Mouse (Mus musculus): Measurements from ENCODE around the gene Gm28048.
A peak's percentile ranks its signal among the peaks of the same experiment; 100 is the strongest.

Gene Gm28048

DNA sequence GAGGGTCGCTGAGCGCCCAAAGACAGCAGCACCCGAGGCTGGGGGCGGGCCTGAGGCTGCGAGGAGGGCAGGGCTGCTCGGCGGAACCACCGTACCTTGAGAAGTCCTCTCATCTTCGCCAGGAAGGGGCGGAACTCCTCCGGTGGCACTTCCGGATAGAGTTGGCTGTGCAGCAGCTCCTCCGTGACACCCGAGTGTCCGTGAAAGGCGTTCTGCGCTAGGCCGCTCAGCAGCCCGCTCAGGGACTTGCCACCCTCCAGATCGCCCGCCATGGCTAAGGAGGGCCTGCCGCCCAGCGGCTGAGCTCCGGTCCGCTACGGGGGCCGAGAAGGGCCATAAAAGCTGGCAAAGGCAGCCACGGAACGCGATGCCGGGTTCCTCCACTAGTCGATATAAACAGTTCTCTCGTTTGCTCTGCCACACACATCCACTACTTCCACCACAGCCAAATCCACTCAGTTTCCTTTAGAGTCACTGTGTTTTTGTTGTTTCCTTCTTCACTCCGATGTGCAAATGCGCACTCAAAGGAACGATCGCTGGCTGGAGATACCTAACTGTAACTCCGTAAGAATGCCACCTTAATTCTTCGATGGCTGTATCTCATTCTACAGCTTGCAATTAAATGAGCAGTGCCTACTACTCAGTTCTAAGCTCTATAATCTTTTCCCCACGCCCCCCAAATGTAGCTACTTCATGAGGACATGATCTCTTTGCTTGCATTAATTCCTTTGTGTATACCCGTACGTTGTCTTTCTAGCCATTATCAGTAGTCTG is at the start of gene Gm28048, which contains the start of gene Commd1:
Gene Gm28048, minus strand, starts transcription at position 107 of the 774 bp plus-strand sequence.
Gene Commd1, minus strand, starts transcription at position 399 of the 774 bp plus-strand sequence.
- DNase-seq (ENCODE audit: low spot score in 2 of 2): peak; percentile 95 to 97

DNA sequence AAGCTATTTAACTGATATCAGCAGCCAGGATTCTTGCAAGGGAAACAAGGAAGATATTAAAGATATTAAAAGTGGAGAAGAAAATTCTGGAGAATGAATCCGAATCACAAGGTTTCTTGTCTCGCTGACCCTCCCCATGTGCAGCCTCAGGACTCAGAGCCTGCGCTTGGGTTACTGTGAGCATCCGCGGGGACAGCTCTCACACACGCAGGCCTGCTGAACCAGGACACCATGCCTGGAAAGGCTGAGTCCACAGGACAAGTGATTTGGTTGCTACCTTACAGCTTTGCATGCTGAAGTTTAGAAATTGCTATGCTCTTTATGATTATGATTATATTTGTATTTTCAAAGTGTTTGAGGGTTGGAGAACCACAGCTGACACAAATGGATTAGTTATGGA is 47.5 kb upstream of the Gm28048 start:
- DNase-seq (ENCODE audit: low spot score in 2 of 2): no peak

DNA sequence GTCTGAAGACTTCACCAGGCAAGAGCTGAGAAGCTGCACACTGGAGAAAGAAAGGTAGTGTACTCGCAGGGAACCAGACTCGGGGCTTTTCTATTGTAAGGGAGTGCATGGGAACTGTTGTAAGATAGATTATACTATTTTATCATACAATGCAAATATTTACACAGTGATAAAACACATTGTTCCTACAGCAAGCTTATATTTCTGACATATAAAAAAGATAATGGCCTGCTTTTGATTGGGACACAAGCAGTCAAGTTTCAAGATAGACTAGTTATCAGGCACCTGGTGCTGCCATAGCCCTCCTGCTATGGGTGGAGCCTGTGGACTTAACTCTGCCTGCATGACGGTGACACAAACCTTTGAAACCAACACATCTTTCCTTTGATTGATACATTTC is 47.1 kb upstream of the Gm28048 start:
- DNase-seq (ENCODE audit: low spot score in 2 of 2): no peak

DNA sequence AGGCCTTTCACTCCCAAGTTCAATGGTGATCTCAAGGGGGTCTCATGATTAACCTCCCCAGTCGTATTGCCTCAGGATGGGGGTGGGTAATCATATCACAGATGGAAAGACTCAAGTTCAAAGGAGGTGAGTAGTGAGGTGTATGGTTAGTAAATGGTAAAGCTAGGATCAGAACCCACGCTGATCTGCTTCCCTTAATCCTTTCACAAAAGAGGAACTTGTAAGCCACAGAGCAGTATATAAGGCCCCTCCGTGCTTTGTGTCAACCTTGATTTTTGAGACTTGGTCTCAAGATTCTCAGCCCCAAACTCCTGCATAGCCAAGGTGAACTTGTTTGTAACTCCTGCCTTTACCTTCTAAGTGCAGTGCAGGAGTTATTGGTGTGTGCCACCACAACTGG is 42.3 kb upstream of the Gm28048 start:
- DNase-seq (ENCODE audit: low spot score in 2 of 2): no peak

DNA sequence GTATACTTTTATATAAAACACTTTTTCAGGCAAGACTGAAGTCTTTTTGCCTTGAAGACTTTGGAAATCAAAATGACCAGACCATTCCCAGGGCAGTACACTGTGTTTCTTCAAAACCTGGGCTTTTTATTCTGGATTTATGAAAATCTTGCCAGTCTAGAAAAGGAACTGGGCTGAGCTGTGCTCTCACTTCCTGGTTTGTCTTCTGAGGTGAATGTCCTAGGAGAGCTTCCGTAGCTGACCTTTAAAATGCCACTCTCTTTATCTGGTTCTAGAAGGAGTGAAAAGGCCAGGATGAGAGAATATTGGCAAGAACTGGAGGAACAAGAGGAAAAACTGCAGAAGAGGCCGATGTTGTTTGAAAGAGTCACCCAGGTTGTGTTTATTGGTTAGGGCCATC is 41.3 kb upstream of the Gm28048 start:
- DNase-seq (ENCODE audit: low spot score in 2 of 2): no peak

DNA sequence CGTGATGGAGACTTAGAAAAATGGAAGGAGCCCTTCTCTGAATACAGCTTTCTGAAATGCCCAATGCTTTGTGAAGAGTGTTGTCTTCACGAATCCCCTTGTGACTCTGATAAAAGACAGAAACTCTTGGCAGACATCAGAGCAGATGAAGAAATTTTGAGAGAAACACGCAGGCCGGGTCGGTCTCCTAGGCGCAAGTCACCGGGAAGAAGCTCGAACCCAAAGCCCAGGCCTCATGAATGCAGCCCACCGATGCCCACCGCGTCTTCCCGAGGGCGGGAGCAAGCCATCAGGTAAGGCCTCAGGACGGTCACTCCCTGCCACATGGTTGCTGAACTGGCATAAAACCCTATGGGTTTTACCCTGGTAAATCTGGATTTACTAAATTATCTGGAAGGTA is 39.0 kb upstream of the Gm28048 start:
- DNase-seq (ENCODE audit: low spot score in 2 of 2): no peak

DNA sequence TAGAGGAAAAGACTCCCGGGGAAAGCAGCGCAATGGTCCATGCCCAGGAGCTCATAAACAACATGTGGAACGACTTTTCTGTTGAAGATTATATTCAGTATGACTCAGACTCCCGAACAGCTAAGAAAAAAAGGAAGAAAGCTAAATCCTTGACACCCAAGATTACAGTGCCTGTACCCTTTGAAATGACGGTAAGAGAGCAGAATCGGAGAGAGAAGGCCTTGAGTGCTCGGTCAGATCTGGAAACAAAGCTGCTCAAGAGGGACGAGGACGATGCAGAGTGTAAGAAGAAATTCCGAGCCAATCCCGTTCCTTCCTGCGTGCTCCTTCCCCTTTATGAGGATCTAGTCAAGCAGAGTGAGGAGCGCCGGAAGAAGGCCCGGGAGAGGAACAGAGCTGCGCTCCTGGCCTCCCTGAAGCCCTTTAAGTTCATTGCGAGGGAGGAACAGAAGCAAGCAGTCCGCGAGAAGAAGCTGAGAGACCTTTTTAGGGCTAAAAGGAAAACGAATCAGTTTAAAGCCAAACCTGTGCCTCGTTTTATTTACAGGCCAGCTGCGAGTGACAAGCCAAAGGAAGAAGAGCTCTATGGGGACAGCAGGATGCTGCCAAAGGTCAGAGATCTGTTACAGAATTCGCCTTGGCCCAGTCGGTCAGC is 38.4 kb upstream of the Gm28048 start:
- no peak for DNase-seq (ENCODE audit: low spot score in 2 of 2)

DNA sequence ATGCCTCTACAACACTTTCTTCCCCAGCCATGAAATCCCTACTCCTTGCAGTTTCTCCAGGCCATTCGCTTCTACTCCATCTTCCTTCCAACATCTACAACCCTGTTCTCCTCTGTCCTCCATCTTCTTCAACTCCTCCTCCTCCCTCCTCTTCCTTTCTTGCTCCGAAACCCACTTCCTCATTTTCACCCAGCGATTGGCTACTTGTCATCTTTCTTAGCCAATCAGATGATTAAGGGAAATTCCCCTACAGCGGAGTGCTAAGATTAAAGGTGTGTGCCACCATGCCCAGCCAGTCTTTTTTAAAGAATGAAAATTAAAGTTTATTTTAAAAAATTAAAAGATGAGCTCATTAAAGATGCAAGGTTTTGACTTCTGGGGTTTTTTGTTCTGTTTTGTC is 36.1 kb upstream of the Gm28048 start:
- DNase-seq (ENCODE audit: low spot score in 2 of 2): no peak

DNA sequence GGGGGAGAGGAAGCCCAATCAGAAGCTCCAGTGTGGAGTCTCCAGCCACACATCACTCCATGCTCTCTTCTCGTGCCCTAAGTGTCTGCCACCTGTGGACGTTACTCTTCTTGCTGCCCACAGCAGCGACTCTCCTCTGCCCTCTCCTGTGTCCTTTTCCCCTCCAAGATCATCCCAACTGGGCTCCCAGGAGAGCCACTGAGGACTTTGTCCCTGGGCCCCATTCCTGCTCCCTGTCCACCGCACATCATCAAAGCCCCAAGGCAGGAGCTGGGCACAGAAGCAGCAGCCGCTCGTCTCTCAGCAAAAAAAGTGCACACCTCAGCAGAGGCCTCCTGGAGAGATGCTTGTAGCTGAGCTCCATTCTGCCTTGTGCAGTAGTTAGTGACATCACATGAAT is 33.1 kb upstream of the Gm28048 start:
- DNase-seq (ENCODE audit: low spot score in 2 of 2): no peak

DNA sequence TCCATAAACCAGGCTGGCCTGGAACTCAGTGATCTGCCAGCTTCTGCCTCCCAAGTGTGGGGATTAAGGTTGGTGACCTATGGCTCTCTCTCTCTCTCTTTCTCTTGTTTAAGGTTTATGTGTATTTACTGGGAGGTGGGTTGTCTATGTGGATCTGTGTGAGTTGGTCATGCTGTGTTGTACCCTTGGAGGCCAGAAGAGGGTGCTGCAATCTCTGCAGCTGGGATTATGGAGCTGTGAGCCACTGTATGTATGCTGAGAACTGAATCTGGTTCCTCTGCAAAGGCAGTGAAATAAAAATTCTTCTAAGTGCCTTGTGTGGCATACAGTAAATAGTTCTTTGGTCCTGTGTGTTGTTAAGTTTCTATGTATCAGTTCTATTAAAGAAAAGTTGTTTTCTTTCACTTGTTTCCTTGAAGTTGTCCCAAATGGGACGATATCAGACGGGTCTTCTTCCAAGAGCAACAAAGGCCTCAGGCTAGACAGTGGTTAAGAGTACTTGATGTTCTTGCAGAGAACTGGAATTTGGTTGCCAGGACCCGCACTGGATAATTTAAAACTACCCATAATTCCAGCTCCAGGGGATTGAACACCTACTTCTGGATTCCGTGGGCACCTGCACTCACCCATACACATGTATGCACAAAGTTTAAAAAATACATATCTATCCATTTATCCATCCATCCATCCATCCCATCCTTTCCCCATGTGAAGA is 31.8 kb upstream of the Gm28048 start:
- DNase-seq (ENCODE audit: low spot score in 2 of 2): no peak

DNA sequence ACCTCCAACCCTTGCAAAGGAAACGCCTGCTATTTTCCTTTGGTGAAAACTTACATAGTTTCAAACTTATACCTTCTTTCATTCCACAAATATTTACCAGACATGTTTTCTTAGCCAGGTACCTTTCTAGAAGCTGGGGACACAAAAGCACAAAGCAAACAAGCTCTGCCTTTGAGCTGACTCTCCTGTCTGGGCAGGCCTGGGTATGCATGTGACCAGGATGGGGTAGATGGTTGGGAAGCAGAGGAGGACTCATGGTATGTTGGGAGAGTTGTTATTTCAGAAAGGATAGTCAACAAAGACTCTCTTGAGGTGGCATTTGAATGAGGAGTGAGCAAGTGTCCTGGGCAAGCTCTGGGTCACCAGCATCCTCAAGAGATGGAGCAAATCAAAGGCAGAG is 31.2 kb upstream of the Gm28048 start:
- DNase-seq (ENCODE audit: low spot score in 2 of 2): no peak

DNA sequence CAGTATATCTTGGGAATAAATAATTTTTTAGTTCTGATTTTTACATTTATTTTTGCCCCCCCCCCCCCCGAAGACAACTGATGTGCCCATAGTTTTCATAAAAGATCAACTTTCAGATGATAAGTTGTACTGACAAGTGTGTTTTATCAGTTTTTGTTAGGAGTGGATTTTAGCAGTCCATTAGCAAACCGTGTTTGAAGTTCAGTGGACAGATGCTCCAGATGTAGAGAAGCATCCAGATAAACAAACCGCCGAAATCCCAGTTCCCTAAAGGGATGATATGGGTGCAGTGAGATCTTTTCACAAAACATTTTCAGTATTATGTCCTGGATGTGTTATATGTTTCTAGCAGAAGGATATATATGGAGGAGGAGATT is 26.9 kb upstream of the Gm28048 start:
- no peak for DNase-seq (ENCODE audit: low spot score in 2 of 2)

DNA sequence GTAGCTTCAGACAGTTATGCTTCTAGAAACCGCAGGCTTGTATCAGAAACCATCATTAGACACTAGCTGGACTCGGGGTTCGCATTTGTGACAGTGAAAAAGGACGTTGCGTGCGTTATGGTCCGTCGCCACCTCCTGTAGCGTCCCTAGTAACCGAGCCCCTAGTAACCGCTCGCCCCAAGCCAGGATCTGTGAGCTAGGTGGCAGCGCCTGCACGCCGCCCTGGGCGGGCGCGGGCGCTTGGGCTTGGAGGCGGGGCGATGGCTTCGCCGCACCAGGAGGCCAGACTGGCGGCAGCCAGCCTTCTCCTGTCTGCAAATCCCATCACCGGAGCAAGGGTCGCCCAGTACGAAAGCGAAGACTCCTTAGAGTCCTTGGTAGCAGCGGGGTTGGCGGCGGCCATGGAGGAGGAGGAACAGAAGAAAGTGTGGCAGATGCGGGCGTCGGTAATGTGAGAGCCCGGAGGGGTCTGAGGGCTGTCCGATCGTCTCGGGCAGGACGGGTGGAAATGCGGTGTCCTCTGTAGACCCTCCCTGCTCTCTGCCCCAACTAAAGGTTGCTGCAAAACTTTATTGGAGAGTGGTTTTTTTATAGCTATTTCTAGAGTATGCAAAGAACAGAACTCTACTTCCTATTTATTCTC is 26.4 kb upstream of the Gm28048 start:
- peak; percentile 79 to 83 for DNase-seq (ENCODE audit: low spot score in 2 of 2)

DNA sequence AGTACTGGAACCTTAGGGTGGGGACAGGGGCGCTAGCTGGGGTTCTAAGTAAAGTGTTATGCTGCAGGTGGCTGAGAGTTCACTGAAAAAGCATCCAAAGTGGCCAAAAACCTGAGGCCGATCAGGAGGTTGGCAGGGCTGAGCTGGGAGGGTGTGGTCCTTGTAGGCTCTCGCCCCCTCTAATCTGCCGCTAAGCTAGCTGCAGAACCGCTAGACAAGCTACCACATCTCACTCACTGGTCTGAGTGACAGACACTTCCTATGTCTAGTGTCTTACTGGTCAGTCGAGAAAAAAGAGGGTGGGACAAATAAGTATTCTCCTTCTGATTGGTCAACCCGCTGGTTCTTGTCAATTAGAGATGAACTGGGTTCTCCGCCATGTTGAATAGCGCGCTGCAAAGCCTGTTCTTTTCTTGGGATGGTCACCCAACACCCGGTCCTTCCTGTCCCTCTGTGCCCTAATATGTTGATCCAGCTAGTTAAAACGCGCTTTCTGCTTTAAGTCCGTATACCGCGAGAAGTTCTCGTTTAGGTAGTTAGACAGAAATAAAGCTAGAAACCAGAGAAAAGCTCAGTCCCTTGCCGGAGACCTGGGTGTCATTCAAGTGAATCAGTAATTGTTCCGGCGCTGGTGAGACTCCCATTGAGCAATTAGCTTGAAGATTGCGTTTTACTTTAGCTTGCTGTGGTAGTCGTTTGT is 25.7 kb upstream of the Gm28048 start, which contains the start of gene Fam161a:
Gene Fam161a, plus strand, starts transcription at position 51 of the 700 bp plus-strand sequence.
- DNase-seq (ENCODE audit: low spot score in 2 of 2): peak; percentile 73 to 93

DNA sequence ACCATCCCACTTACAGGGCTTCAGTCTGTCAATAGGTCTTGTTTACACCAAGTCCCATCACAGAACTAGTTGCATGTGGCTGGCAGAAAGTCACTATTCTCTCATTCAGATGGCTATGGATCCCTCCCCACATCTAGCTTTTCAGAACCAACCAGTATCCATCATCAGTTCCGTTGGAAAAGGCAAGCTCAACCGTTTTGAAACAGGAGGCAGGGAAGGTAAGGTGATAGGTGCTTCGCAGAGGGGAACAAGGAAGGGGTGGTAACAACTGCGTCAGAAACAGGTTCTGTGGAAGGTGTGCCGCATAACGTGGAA is 25.2 kb upstream of the Gm28048 start:
- DNase-seq (ENCODE audit: low spot score in 2 of 2): no peak

DNA sequence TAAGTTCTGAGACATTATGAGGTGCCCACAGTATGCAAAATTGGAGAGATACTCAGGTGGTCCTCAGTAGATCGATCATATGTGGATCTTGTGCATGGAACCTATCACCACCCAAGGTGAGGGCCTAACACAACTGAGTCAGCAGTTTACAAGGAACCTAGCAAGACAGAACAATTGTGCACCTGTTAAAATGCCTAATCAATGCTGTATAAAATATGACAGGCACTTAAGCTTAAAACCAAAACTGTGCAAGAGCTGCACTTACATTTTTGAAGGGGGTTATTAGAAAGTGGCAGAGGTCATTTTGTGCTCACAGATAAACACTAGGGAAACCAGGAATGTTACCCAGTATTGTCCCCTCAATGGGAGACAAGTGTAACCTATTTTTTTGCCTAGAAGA is 23.4 kb upstream of the Gm28048 start:
- no peak for DNase-seq (ENCODE audit: low spot score in 2 of 2)

DNA sequence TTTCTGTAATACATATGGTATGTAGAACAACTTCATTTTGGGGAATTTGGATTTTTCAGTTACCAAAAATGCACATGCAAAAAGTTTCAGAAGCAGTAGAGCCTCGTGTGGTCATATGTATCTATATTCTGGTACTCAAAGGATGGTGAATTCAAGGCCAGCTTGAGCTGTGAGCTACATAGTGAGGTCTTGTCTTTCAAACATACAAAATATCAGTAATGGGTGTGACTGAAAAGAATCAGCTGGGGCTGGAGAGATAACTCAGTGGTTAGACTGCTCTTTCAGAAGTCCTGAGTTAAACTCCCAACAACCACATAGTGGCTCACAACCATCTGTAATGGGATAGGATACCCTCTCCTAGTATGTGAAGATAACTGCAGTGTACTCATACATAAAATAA is 16.4 kb upstream of the Gm28048 start:
- DNase-seq (ENCODE audit: low spot score in 2 of 2): no peak

DNA sequence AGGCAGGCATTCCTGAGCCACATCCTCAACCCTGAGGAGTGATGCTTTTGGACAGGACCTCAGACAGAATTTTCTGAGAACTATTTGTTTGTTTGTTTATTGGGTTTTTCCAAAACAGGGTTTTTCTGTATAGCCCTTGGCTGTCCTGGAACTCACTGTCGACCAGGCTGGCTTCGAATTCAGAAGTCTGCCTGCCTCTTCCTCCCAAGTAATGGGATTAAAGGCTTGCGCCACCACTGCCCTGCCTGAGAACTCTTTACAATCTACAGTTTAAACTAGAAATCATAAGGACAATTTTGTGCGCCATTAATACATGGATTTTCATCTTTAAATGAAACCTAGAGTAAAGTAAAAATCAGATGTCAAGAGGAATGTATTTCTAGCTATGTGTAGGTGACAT is 13.6 kb upstream of the Gm28048 start:
- no peak for DNase-seq (ENCODE audit: low spot score in 2 of 2)

DNA sequence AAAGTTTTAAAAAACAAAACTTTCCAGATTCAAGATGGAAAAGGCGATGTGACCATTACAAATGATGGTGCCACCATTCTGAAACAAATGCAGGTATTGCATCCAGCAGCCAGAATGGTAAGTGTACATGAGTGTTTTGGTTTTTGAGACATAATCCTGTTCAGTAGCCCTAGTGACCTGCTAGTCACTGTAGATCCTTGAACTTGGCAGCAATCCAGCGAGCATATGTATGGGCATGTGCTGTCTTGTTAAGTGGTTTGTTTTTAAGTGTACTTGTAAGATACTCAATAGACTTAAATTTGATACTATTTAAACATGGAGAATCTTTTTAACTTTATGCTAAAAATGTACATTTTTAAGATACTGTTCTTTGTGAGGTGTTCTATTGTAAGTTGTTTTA is 12.4 kb upstream of the Gm28048 start:
- DNase-seq (ENCODE audit: low spot score in 2 of 2): no peak

DNA sequence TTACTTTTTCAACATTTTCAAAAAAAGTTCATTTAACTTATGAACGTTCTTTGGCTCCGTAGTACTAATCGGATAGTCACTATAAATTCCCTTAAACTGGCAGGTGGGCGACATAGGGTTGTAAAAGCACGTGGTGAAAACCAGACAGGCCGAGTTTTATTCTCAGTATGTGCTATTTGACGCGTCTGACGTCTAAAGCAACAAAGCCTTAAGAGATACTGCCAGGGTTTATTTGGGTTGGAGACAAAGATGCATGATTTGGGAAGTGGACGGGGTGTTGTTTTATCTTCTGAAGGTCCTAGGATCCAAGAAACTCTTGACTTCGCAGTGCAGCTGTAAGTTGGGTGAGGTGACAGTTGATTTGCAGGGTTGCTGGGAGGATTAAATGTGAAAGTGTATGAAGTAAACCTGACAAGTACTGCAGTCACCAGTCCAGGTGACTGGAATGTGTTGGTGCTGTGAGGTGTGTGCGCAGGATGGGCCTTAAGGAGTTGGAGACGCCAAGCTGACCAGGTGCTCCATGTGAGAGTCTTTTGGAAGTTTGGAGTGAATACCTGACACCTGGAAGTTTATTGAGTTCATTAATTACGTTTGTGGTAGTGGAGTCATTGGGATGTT is 9.4 kb upstream of the Gm28048 start:
- DNase-seq (ENCODE audit: low spot score in 2 of 2): no peak

DNA sequence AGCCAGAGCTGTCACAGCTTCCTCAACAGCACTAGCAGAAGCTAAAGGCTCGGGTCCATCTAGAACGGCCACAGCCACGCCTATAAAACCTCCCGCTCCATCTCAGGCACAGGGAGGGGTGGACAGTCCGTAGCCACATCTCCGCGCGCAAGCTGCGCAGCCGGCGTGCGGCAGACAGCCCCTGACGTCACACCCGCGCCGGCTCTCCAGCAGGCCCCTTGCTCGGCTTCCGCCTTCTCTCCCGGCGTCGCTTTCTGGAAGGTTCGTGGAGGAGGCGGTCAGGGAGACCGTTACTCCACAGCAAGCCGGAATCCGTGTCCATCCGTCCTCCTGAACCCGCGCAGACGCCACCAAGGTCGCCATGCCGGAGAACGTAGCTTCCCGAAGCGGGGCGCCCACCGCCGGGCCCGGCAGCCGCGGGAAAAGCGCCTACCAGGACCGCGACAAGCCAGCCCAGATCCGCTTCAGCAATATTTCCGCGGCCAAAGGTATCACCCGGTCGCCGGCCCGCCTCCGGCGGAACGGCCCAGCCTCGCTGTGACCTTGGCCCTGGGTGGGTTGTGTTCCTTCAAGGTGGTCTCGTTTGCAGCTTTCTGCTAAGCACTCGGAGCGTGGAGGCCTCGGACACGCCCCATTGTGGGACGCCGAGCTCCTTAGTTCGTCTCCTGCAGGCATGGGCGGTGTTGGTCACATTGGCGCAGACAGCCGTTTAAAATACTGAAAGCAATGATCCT is 8.7 kb upstream of the Gm28048 start, which contains the start of gene Cct4:
Gene Cct4, plus strand, starts transcription at position 127 of the 734 bp plus-strand sequence.
- peak; percentile 93 to 96 for DNase-seq (ENCODE audit: low spot score in 2 of 2)
